Mouse (Mus musculus) testis, postnatal 14 days (tissue): ENCODE results near the gene Gm12169.
"Not testable (repeated sequence)": the region's sequence is repeated elsewhere in the genome, so short reads cannot be mapped to it uniquely, and the experiment has no call there.

Source experiments
- DNase-seq: peaks from one replicate; pipeline ENCODE4 v3.0.0; 2021; ENCODE audit warnings: low spot score

Gene Gm12169

DNA sequence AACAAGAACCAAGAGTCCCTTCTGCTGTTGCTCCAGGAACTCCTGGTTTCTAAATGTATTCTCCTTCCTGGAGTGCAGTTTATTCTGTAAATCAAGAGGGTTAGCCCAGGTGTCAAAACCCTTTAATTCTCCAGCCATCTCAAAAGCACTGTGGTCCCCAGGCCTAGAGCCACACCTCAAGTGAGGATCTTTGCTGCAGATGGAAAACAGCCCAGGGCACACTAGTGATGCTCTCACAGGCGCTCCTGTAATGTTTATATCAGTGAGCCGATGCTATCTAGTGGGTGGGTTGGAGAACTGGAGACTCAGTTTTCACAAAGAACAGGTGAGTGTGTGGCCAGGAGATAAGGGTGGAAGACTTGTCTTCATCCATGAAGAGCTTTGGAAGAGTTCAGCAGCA, at the start of gene Gm12169:
TSS of gene Gm12169 (plus strand) at position 301 of the 400 bp plus-strand sequence.
- no peak for DNase-seq

DNA sequence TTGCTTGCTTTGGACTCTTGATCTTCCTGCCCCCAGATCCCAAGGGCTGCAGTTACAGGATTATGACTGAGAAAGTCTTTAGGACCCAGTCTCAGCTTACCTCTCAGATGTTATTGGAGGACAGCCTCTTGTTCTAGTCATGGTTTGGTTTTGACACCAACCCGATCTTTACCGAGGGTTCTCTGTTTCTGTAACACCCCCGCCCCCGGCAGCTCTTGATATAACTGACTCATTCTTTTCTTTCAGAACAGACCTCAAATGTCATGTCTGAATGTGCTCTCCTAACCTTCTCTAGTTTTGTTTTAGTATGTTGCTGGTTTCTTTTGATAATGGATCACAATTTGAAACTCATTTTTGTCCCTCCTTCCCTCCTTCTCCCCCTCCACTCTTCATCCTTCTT, 49.8 kb upstream of the Gm12169 start:
- no peak for DNase-seq

DNA sequence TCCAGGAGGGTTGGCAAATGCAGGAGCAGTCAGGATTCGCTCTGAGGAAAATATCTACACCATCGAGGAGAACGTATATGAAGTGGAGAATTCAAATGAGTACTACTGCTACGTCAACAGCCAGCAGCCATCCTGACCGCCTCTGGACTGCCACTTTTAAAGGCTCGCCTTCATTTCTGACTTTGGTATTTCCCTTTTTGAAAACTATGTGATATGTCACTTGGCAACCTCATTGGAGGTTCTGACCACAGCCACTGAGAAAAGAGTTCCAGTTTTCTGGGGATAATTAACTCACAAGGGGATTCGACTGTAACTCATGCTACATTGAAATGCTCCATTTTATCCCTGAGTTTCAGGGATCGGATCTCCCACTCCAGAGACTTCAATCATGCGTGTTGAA, 44.7 kb upstream of the Gm12169 start:
- DNase-seq, result no peak

DNA sequence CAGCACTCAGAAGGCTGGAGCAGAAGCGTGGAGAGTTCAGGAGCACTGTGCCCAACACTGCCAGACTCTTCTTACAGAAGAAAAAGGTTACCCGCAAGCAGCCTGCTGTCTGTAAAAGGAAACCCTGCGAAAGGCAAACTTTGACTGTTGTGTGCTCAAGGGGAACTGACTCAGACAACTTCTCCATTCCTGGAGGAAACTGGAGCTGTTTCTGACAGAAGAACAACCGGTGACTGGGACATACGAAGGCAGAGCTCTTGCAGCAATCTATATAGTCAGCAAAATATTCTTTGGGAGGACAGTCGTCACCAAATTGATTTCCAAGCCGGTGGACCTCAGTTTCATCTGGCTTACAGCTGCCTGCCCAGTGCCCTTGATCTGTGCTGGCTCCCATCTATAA, 43.5 kb upstream of the Gm12169 start:
- no peak for DNase-seq

DNA sequence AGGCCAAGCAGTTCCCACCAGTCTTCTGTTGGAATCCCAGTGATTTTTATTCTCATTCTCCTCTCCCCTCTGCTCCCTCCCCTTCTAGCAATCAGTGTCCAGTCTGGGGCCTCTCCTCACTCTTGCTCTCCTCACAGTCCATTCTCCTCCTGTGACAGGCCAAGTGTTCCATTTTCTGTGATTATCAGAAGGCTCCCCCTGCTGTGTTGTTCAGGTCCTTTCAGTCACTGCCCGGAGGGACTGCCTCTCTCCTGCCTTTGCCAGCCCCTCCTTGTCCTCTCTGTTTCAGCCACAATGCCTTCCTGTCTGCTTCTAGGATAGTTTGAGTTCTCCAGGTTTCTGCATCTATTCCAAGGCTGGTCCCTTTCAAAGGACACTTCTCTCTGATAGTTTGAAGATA, 35.8 kb upstream of the Gm12169 start:
- DNase-seq, result no peak

DNA sequence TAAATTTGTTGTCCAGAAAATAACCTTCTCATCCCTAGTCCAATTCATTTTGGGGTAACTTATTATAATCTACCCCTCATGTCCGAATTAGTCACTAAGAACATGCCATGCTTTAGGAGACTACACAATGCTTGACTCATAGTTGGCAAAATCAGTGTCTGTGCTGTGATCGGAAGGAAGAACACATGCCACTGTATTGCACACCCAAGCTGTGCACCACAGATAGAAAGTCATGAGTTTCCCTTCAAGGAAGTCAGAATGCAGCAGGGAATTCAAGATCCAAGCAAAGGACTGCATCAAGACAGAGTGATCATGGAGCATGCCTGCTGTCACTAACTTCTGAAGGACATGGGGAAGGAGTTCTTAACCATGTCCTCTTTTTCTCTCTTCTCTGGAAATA, 35.4 kb upstream of the Gm12169 start:
- no peak for DNase-seq

DNA sequence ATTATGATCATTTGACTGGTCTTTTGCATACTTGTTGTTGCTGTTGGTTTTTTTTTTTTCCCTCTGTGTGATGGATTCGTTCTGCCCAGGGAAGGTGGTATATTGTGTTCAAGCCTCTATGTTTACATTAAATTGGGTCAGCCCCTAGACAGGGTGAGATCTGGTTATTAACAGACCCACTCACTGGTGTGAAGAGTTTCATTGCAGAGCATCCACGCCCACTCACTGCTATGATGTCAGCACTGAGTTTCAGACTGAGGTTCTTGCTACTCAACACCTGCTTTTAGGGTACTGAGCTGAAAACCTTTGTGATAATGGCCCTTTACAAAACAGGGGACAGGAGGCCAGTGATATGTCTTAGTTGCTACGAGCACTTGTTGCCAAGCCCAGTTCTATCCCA, 16.9 kb upstream of the Gm12169 start:
- DNase-seq, result no peak

DNA sequence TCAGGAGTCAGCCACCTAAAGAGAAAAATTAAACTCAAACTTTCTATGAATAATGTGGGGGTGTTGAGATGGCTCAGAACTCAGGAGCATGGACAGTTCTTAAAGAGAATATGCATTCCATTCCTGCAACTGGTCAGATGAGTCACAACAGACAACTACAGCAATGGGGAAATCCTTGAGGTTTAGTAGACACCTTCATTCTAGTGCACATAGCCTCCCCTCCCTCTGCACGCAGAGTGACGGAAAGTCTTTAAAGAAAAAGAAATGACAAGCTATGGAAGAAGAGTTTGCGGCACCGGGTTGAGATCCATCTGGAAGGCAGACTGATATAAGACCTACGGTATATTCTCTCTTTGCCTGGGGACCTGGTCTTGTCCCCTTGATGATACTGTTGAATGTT, 14.1 kb upstream of the Gm12169 start:
- DNase-seq, result no peak

DNA sequence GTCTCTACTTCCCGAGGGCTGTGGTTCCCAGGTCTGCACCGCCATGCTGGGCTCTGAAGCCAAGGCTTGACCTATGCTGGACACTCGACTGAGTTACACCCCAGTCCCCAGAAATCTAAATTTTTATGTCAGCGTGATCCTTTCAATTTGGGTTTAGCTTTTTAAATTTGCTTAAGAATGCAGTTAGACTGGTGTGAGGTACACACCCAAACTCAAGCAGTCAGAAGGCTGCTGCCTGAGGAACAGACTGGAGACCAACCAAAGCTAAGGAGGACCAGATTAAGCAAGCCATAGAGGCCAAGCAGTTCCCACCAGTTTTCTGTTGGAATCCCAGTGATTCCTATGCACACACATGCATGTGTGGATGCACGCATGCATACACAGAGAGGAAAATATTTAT, 2.7 kb upstream of the Gm12169 start:
- not testable (repeated sequence) for DNase-seq

DNA sequence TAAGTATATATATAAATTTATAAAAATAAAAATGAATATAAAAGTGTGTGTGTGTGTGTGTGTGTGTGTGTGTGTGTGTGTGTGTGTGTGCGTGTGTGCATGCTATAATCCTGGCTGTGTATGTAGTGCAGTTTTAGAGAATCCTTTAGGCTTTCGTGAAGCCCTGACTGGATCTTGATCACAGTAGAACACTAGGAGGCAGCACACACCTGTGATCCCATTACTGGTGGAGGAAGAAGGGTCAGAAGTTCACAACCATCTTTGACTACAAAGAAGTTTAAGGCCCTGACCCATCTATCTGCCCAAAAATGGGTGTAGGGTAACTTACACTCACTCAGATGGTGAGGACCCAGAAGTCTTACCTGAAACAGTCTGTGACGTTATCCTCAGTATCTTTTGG, 1.3 kb upstream of the Gm12169 start:
- no peak for DNase-seq

DNA sequence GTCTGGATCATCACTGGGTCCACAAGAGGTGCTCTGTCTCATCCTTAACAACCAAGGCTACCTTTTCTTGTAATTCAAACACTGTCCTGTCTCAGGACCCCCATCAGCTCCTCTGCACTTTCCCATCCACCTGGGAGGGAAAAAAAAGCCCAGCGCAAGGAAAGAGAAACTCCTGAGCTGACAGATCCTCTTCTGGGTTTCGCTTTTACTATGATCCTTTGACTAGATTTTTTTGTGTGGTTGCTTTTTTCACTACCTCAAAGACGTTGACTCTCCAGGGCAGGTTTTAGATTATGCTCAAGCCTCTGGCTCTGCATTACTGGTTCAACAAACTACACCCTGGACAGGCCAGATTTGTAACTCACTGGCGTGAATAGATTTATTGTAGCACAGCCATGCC, 6.1 kb downstream of the Gm12169 start:
- no peak for DNase-seq

DNA sequence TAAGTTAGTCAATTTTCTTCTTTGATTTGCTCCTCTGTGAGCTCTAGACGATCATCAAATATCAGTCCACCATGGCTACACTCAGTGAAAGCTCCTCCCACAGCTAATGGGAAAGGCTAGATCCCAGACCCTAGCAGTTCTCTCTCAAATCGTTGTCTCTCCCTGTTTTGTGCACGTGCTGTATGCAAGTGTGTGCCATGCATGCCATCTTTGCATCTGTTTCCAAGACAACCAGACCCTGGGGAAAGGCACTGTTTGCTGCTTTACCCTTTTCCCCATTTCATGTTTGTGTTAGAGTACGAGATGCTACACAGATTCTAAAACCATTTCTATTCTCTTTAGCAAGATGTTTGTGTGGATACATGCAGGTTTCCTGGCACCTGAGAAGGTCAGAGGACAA, 13.0 kb downstream of the Gm12169 start:
- DNase-seq, result no peak

DNA sequence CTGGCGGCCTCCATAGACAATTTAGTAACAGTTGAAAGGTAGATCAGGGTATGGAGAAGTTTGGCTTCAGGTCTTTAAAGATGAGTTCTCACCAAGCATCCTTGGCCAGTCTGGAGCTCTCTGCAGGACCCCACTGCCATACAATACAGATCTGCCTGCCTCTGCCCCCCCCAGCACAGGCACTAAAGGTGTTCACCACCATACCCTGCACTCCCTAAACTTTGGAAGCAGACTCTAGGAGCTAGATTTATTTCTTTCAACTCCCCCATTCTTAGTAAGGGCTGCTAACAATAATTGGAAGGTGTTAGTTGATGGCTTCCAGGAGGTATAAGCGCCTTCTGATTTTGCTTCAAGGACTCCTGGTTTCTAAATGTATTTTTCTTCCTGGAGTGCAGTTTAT, 19.5 kb downstream of the Gm12169 start:
- no peak for DNase-seq

DNA sequence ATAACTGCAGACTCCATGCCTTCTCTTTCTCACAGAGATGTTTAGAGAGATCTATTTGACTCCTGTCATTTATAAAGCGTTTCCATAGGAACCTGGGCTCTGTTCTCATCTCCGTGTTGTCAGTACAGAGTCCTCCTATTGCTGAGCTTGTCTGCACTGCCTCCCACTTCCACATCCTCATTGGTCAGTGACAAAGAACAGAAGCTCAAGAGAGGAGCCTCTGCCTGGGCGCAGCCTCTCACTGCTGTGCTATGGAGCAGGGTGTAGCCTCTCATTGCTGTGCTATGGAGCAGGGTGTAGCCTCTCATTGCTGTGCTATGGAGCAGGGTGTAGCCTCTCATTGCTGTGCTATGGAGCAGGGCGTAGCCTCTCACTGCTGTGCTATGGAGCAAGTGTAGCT, 25.7 kb downstream of the Gm12169 start:
- no peak for DNase-seq

DNA sequence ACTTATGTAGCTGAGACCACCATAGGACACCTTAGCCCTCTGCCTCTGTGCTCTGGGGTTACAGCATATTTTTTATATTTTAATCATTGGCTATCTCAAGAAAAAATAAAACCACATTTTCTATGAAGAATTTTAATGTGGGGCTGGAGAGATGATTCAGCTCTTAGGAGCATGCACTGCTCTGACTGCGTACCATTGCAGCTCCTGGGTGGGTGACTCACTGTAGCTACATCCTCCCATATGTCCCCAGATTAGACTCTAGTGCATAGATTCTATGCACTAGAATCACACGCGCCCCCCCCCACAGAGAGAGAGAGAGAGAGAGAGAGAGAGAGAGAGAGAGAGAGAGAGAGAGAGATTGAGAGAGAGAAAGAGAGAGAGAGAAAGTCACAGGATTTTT, 28.7 kb downstream of the Gm12169 start:
- no peak for DNase-seq

DNA sequence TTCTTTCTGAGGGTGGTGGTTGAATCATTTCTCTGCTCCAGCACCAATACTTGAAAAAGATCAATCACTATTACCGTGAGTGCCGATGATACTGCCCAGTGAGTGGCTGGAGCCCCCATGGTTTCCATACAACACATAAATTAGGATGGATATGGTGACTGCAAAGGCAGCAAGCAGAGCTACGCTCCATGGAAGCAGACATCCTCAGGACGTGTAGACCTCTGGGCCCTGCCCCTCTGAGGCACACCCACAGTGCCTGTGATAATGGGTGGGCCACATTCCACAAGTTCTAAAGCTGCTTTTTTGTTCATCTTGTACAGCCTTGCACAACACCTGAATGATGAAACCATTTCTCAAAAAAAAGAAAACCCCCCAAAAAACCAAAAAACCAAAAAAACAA, 37.1 kb downstream of the Gm12169 start:
- no peak for DNase-seq

DNA sequence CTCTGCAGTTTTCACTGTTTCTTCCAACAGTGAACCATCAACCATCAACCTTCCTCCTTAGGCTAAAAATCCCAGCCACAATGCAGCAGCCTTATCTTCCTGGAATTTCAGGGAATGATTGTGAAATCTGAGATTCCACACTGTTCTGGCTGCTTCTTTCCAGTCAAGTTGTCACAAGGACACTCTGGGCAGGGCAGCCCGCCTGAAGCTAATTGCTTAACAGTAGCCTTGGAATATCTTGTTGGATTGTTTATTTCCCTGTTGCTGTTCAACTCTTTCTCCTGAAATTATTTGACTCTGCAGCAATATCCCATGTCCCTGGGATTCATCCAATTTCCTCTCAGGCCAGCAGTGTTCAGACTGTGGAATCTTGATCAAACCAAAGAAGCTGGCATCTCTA, 40.7 kb downstream of the Gm12169 start:
- peak; percentile 13 for DNase-seq

DNA sequence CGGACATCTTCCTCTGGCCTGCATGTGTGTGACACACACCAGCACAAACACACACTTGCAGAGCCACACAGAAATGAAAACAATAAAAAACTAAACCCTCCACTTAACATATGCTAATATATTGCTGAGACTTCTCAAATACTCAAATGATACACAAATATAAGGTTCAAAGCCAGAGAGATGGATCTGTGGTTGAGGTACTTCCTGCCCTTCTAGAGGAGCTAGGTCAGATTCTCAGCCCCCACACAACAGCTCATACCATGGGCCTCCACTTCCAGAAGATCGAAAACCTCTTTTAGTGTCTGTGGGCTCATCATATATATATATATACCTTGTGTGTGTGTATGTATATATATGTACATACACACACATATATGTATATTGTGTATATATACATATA, 42.0 kb downstream of the Gm12169 start:
- DNase-seq, result no peak

DNA sequence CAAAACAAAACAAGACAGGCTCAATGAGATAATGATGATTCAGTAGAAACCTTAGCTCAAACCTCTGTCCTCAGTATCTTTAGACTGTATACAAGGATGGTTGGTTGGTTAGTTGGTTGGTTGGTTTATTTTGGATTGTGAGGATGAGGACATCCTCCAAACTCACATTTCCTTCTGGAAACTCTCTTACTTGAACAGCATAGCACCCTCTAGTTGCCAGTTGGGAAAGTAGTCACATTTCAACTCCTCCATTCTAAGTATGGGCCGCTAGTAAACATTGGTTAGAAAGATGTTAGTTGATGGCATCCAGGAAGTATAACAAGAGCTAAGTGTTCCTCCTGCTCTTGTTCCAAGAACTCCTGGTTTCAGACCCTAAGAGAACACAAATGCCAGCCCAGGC, 45.1 kb downstream of the Gm12169 start:
- DNase-seq, result no peak

DNA sequence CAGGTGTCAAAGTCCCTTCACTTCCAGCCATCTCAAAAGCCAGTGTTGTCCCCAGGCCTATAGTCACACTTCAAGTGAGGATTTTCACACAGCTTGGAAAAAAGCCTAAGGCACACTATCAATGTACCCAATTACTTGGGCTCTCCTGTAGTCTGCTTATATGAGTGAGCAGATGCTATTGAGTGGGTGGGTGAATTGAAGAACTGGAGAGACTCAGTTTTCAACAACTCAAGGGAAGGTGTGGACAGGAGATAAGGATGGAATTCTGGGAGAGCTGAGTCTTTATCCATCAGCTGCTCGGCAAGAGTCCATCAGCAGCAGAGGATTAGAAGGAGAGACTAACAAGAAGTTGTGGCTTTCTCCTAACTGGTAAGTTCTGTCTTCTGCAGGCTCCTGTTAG, 47.3 kb downstream of the Gm12169 start, which contains the start of gene BC053393:
TSS of gene BC053393 (plus strand) at position 210 of the 400 bp plus-strand sequence.
- no peak for DNase-seq

DNA sequence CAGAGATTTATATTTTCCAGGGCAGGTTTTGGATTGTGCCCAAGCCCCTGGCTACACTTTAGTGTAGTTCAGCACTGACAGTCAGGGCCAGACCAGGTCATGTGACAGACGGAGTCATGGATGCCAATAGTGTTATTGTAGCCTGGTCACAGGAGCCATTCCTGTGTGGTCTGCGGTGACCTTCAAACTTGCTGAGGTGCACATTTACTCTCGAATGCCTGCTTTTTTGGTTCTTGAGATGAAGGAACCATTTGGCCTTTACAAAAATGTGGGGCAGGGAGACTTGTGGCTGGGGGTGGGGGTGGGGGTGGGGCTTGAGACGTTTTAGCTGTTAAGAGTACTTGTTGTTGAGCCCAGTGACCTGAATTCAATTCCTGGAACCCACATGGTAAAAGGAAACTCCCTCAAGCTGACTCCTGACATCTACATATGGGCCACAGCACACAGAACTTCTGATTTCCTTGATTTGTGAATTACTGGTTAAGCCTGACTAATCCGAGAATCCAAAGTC, 54.8 kb downstream of the Gm12169 start:
- peak; percentile 8 for DNase-seq

DNA sequence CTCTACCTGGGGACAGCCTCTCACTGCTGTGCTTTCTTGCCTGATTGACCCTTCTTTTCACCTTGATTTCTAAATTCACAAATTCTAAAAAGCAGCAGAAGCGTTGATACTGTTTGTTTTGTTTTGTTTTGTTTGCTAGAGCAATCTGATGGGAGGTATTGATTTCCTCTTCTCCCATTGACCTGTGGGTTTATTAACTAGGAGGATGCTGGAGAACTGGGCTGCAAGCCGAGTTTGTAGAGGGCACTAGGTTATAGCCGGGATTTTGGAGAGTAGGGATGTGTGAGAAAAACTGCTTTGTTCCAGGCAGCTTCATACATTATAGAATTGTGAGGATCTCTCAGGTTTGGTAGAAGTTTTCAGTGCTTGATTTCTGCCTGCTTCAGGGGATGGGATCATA, 56.4 kb downstream of the Gm12169 start:
- no peak for DNase-seq

DNA sequence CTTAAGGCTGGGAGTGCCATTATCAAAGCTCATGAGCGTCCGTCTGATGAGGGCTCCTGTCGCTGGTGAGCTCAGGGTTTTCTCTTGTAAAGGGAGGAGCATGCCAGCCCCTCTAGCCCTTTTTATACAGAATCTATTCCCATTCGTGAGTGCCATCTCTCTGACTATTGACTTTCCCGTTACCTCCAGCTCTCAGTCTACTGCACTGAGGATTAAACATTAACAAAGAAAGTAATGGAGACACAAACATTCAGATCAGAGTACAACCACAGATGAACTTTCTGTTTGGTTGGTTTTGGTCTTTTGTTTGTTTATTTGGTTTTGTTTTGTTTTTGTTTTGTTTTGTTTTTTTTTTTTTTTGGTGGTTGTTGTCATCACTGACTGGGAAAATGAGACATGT, 58.7 kb downstream of the Gm12169 start:
- DNase-seq, result no peak
